Mouse (Mus musculus): ENCODE data around the gene Ifnar1. TPM values are rescaled to one million over a fixed set of nuclear protein-coding genes. Genes with fewer than 3 reads are reported as not detected.
A peak's percentile ranks its signal among the peaks of the same experiment; 100 is the strongest.

Ifnar1 gene
- polyA plus RNA-seq, 1 experiment from 2014 or later: 47.1 TPM

GRCm38 (mm10) chr16:91512161-91512787 lies 27.2 kb downstream of the Ifnar1 start:
- H3K9me3 ChIP-seq (ENCODE audit: control insufficient read depth, low read length): no peaks in the 10 kb centered on the region
- H3K27me3 ChIP-seq (ENCODE audit: control insufficient read depth, insufficient read depth, low read length): no peaks in the 10 kb centered on the region
- ATAC-seq (ENCODE audit: low FRiP score): 0 out of 2 replicates have a peak, but pooled peaks have one; percentile 65
- H3K4me1 ChIP-seq (replicated peaks; ENCODE audit: control insufficient read depth, insufficient read depth, low read length): no peaks in the 10 kb centered on the region
- no peak overlapping the region for H3K4me3 ChIP-seq (replicated peaks; ENCODE audit: low read length)
- H3K4me2 ChIP-seq (replicated peaks): no peak overlapping the region
- no peak overlapping the region for H3K9ac ChIP-seq
- H3K27ac ChIP-seq: no peak overlapping the region
- 39% methylated on average over 7 of the region's 7 CpGs for WGBS
- DNase-seq (ENCODE audit: low spot score): peak; percentile 89
- peaks cover 28% of the 10 kb centered on the region for H3K36me3 ChIP-seq (replicated peaks; ENCODE audit: control insufficient read depth, insufficient read depth)

- H3K4me2 ChIP-seq (replicated peaks): no peak overlapping the region
- no peaks in the 10 kb centered on the region for H3K27me3 ChIP-seq (ENCODE audit: control insufficient read depth, insufficient read depth, low read length)
- H3K9me3 ChIP-seq (ENCODE audit: control insufficient read depth, low read length): no peaks in the 10 kb centered on the region
- no peak for ATAC-seq (ENCODE audit: low FRiP score)
- WGBS: 86% methylated on average over 6 of the region's 6 CpGs
- H3K36me3 ChIP-seq (replicated peaks; ENCODE audit: control insufficient read depth, insufficient read depth): peaks cover 20% of the 10 kb centered on the region
- no peak for DNase-seq (ENCODE audit: low spot score)
- H3K4me1 ChIP-seq (replicated peaks; ENCODE audit: control insufficient read depth, insufficient read depth, low read length): no peaks in the 10 kb centered on the region
- no peak overlapping the region for H3K9ac ChIP-seq
- no peak overlapping the region for H3K27ac ChIP-seq
- no peak overlapping the region for H3K4me3 ChIP-seq (replicated peaks; ENCODE audit: low read length)
Measured at GRCm38 (mm10) chr16:91513099-91513498, 28.1 kb downstream of the Ifnar1 start.

GRCm38 (mm10) chr16:91517020-91517419 lies 32.0 kb downstream of the Ifnar1 start:
- Histone ChIP-seq H3K4me1 (replicated peaks; ENCODE audit: control insufficient read depth, insufficient read depth, low read length) (no peaks in the 10 kb centered on the region), H3K27me3 (ENCODE audit: control insufficient read depth, insufficient read depth, low read length) (no peaks in the 10 kb centered on the region), H3K9ac (no peak overlapping the region), H3K4me2 (replicated peaks) (no peak overlapping the region), H3K9me3 (ENCODE audit: control insufficient read depth, low read length) (no peaks in the 10 kb centered on the region), H3K36me3 (replicated peaks; ENCODE audit: control insufficient read depth, insufficient read depth) (no peaks in the 10 kb centered on the region), H3K4me3 (replicated peaks; ENCODE audit: low read length) (no peak overlapping the region), H3K27ac (no peak overlapping the region)
- DNase-seq (ENCODE audit: low spot score): no peak
- no peak for ATAC-seq (ENCODE audit: low FRiP score)
- WGBS: 83% methylated on average over 7 of the region's 7 CpGs

GRCm38 (mm10) chr16:91522040-91522439 lies 37.0 kb downstream of the Ifnar1 start:
- Histone ChIP-seq H3K27me3 (ENCODE audit: control insufficient read depth, insufficient read depth, low read length) (no peaks in the 10 kb centered on the region), H3K4me2 (replicated peaks) (no peak overlapping the region), H3K36me3 (replicated peaks; ENCODE audit: control insufficient read depth, insufficient read depth) (no peaks in the 10 kb centered on the region), H3K27ac (no peak overlapping the region), H3K4me1 (replicated peaks; ENCODE audit: control insufficient read depth, insufficient read depth, low read length) (no peaks in the 10 kb centered on the region), H3K4me3 (replicated peaks; ENCODE audit: low read length) (no peak overlapping the region), H3K9me3 (ENCODE audit: control insufficient read depth, low read length) (no peaks in the 10 kb centered on the region), H3K9ac (no peak overlapping the region)
- DNase-seq (ENCODE audit: low spot score): no peak
- no peak for ATAC-seq (ENCODE audit: low FRiP score)
- WGBS: 89% methylated on average over 5 of the region's 5 CpGs

- ATAC-seq (ENCODE audit: low FRiP score) (no peak), DNase-seq (ENCODE audit: low spot score) (no peak)
- H3K9ac ChIP-seq: no peak overlapping the region
- no peak overlapping the region for H3K4me2 ChIP-seq (replicated peaks)
- no peaks in the 10 kb centered on the region for H3K36me3 ChIP-seq (replicated peaks; ENCODE audit: control insufficient read depth, insufficient read depth)
- no peak overlapping the region for H3K27ac ChIP-seq
- no peaks in the 10 kb centered on the region for H3K27me3 ChIP-seq (ENCODE audit: control insufficient read depth, insufficient read depth, low read length)
- WGBS: 60% methylated on average over 18 of the region's 18 CpGs
- H3K9me3 ChIP-seq (ENCODE audit: control insufficient read depth, low read length): no peaks in the 10 kb centered on the region
- H3K4me3 ChIP-seq (replicated peaks; ENCODE audit: low read length): no peak overlapping the region
- no peaks in the 10 kb centered on the region for H3K4me1 ChIP-seq (replicated peaks; ENCODE audit: control insufficient read depth, insufficient read depth, low read length)
Measured at GRCm38 (mm10) chr16:91522479-91523309, 37.7 kb downstream of the Ifnar1 start.

- H3K4me1 ChIP-seq (replicated peaks; ENCODE audit: control insufficient read depth, insufficient read depth, low read length): no peaks in the 10 kb centered on the region
- WGBS: 94% methylated on average over 5 of the region's 5 CpGs
- ATAC-seq (ENCODE audit: low FRiP score): no peak
Measured at GRCm38 (mm10) chr16:91524206-91524605, 39.2 kb downstream of the Ifnar1 start.

GRCm38 (mm10) chr16:91526274-91526673 lies 41.2 kb downstream of the Ifnar1 start:
- H3K9ac ChIP-seq: no peak overlapping the region
- DNase-seq (ENCODE audit: low spot score) (no peak), ATAC-seq (ENCODE audit: low FRiP score) (no peak)
- no peaks in the 10 kb centered on the region for H3K36me3 ChIP-seq (replicated peaks; ENCODE audit: control insufficient read depth, insufficient read depth)
- WGBS: 96% methylated on average over 6 of the region's 6 CpGs
- no peaks in the 10 kb centered on the region for H3K27me3 ChIP-seq (ENCODE audit: control insufficient read depth, insufficient read depth, low read length)
- no peaks in the 10 kb centered on the region for H3K9me3 ChIP-seq (ENCODE audit: control insufficient read depth, low read length)
- no peak overlapping the region for H3K27ac ChIP-seq
- H3K4me3 ChIP-seq (replicated peaks; ENCODE audit: low read length): no peak overlapping the region
- H3K4me2 ChIP-seq (replicated peaks): no peak overlapping the region
- no peaks in the 10 kb centered on the region for H3K4me1 ChIP-seq (replicated peaks; ENCODE audit: control insufficient read depth, insufficient read depth, low read length)

More at GRCm38 (mm10) chr16:91524206-91524605, 39.2 kb downstream of the Ifnar1 start:
- no peaks in the 10 kb centered on the region for H3K27me3 ChIP-seq (ENCODE audit: control insufficient read depth, insufficient read depth, low read length)
- H3K4me3 ChIP-seq (replicated peaks; ENCODE audit: low read length): no peak overlapping the region
- no peak overlapping the region for H3K27ac ChIP-seq
- H3K4me2 ChIP-seq (replicated peaks): no peak overlapping the region
- H3K9ac ChIP-seq: no peak overlapping the region
- DNase-seq (ENCODE audit: low spot score): no peak
- H3K36me3 ChIP-seq (replicated peaks; ENCODE audit: control insufficient read depth, insufficient read depth): no peaks in the 10 kb centered on the region
- no peaks in the 10 kb centered on the region for H3K9me3 ChIP-seq (ENCODE audit: control insufficient read depth, low read length)

- Histone ChIP-seq H3K4me3 (replicated peaks; ENCODE audit: low read length) (no peak overlapping the region), H3K27me3 (ENCODE audit: control insufficient read depth, insufficient read depth, low read length) (no peaks in the 10 kb centered on the region), H3K27ac (no peak overlapping the region), H3K4me2 (replicated peaks) (no peak overlapping the region), H3K9ac (no peak overlapping the region), H3K4me1 (replicated peaks; ENCODE audit: control insufficient read depth, insufficient read depth, low read length) (no peaks in the 10 kb centered on the region), H3K9me3 (ENCODE audit: control insufficient read depth, low read length) (no peaks in the 10 kb centered on the region), H3K36me3 (replicated peaks; ENCODE audit: control insufficient read depth, insufficient read depth) (no peaks in the 10 kb centered on the region)
- ATAC-seq (ENCODE audit: low FRiP score): no peak
- DNase-seq (ENCODE audit: low spot score): no peak
- WGBS: 79% methylated on average over 10 of the region's 10 CpGs
Measured at GRCm38 (mm10) chr16:91527051-91527450, 42.0 kb downstream of the Ifnar1 start.

- WGBS: 61% methylated on average over 5 of the region's 5 CpGs
- no peaks in the 10 kb centered on the region for H3K9me3 ChIP-seq (ENCODE audit: control insufficient read depth, low read length)
- no peak overlapping the region for H3K27ac ChIP-seq
- H3K9ac ChIP-seq: no peak overlapping the region
- H3K4me2 ChIP-seq (replicated peaks): no peak overlapping the region
- H3K4me1 ChIP-seq (replicated peaks; ENCODE audit: control insufficient read depth, insufficient read depth, low read length): no peaks in the 10 kb centered on the region
- ATAC-seq (ENCODE audit: low FRiP score) (no peak), DNase-seq (ENCODE audit: low spot score) (no peak)
- no peaks in the 10 kb centered on the region for H3K36me3 ChIP-seq (replicated peaks; ENCODE audit: control insufficient read depth, insufficient read depth)
- H3K27me3 ChIP-seq (ENCODE audit: control insufficient read depth, insufficient read depth, low read length): no peaks in the 10 kb centered on the region
- no peak overlapping the region for H3K4me3 ChIP-seq (replicated peaks; ENCODE audit: low read length)
Measured at GRCm38 (mm10) chr16:91527500-91527899, 42.5 kb downstream of the Ifnar1 start.
